Mouse (Mus musculus) kidney, postnatal 0 days (tissue): Measurements from ENCODE around the gene Gpc6. TPM values are rescaled to one million over a fixed set of nuclear protein-coding genes. Genes with fewer than 3 reads are reported as not detected.

Source experiments
- ATAC-seq: fragments of 200-750 bp; cut with Nextera tagmentation; replicated peaks from 2 replicates; pipeline ENCODE4 v1.8.0; 2017; ENCODE audit warnings: low read depth, moderate number of reproducible peaks, moderate TSS enrichment, moderate library complexity; ENCODE audit not compliant: low FRiP score
- DNase-seq: peaks from one replicate; pipeline ENCODE4 v3.0.0-alpha.2; 2016; ENCODE audit warnings: low spot score
- H3K27ac ChIP-seq: fragments of 300-500 bp; sonication (generic); 2 replicates; pipeline ENCODE4 v1.5.1; 2014; ENCODE audit warnings: mild to moderate bottlenecking
- H3K27me3 ChIP-seq: fragments of 300-500 bp; sonication (generic); 2 replicates; pipeline ENCODE4 v1.6.1; 2014; ENCODE audit warnings: low read length, mixed read lengths; ENCODE audit not compliant: insufficient read depth
- H3K36me3 ChIP-seq: fragments of 300-500 bp; sonication (generic); 2 replicates; pipeline ENCODE4 v1.6.1; 2014; ENCODE audit warnings: low read length, mixed read lengths; ENCODE audit not compliant: insufficient read depth
- H3K4me1 ChIP-seq: fragments of 300-500 bp; sonication (generic); replicated peaks from 2 replicates; pipeline ENCODE4 v1.6.1; 2014; ENCODE audit warnings: antibody characterized with exemption, low read length, mixed read lengths; ENCODE audit not compliant: insufficient read depth
- H3K4me2 ChIP-seq: fragments of 300-500 bp; sonication (generic); 2 replicates; pipeline ENCODE4 v1.6.1; 2014; ENCODE audit warnings: mild to moderate bottlenecking, low read length, moderate library complexity, mixed read lengths
- H3K4me3 ChIP-seq: fragments of 300-500 bp; sonication (generic); replicated peaks from 2 replicates; pipeline ENCODE4 v1.5.1; 2014; ENCODE audit warnings: low read depth, low read length
- H3K9ac ChIP-seq: fragments of 300-500 bp; sonication (generic); 2 replicates; pipeline ENCODE4 v1.6.1; 2014; ENCODE audit warnings: low read depth, low read length
- H3K9me3 ChIP-seq: fragments of 300-500 bp; sonication (generic); replicated peaks from 2 replicates; pipeline ENCODE4 v1.6.1; 2016; ENCODE audit warnings: low read length, inconsistent platforms, mixed read lengths
- CTCF ChIP-seq: IDR thresholded peaks from 2 replicates; pipeline ENCODE4 v1.5.1; 2016; ENCODE audit warnings: antibody characterized with exemption, low read depth, mild to moderate bottlenecking, moderate library complexity
- whole genome bisulfite sequencing: fragments of 180-500 bp; shearing (Covaris S2); extraction: QIAGEN DNeasy Blood & Tissue Kit; methylation state at CpG from one replicate; pipeline ENCODE4 v1.1.7; 2014; 5-methylcytosine and 5-hydroxymethylcytosine counted together
- polyA plus RNA-seq: library from polyadenylated mRNA; unstranded; fragments of >200 nt; fragmentation: Nextera tagmentation; extraction: Ambion mirVana; gene quantifications from 2 replicates; pipeline ENCODE4 v1.2.1, GENCODE M21; 2015

Gpc6 gene
- polyA plus RNA-seq, 1 experiment from 2014 or later, result 46.4 TPM

GRCm38 (mm10) chr14:117921393-117922014, 996.4 kb downstream of the Gpc6 start:
- WGBS, result 47% methylated on average over 18 of the region's 18 CpGs
- Histone ChIP-seq H3K4me3 (no peak overlapping the region), H3K36me3 (no peaks in the 10 kb centered on the region), H3K4me2 (peak overlapping the region; percentile 21), H3K9me3 (no peaks in the 10 kb centered on the region), H3K9ac (no peak overlapping the region), H3K27ac (no peak overlapping the region), H3K4me1 (no peaks in the 10 kb centered on the region), H3K27me3 (no peaks in the 10 kb centered on the region)
- peak; percentile 43 for DNase-seq
- no peak for ATAC-seq
- no peak; the same call in 1 of the 2 replicates for TF ChIP-seq CTCF

- H3K9ac ChIP-seq, result no peak overlapping the region
- 88% methylated on average over 8 of the region's 8 CpGs for WGBS
- H3K36me3 ChIP-seq, result no peaks in the 10 kb centered on the region
- no peak for ATAC-seq
- no peaks in the 10 kb centered on the region for H3K27me3 ChIP-seq
- H3K27ac ChIP-seq, result no peak overlapping the region
- H3K4me3 ChIP-seq, result no peak overlapping the region
- H3K4me1 ChIP-seq, result no peaks in the 10 kb centered on the region
- no peak overlapping the region for H3K4me2 ChIP-seq
- no peak for TF ChIP-seq CTCF
- H3K9me3 ChIP-seq, result no peaks in the 10 kb centered on the region
- DNase-seq, result no peak
Measured at GRCm38 (mm10) chr14:117923667-117924066, 998.6 kb downstream of the Gpc6 start.

- Histone ChIP-seq H3K4me2 (peak overlapping the region; percentile 23), H3K4me3 (no peak overlapping the region), H3K9me3 (no peaks in the 10 kb centered on the region), H3K9ac (no peak overlapping the region), H3K36me3 (no peaks in the 10 kb centered on the region), H3K27ac (peak overlapping the region; percentile 60; the same call in 1 of the 2 replicates), H3K4me1 (0 out of 2 replicates have a peak, but pooled peaks cover 6% of the 10 kb centered on the region), H3K27me3 (no peaks in the 10 kb centered on the region)
- ATAC-seq (peak; percentile 86), DNase-seq (peak; percentile 95)
- TF ChIP-seq CTCF, result no peak
- WGBS, result 11% methylated on average over 13 of the region's 13 CpGs
Measured at GRCm38 (mm10) chr14:117930105-117930847, 1005.2 kb downstream of the Gpc6 start.

- peak overlapping the region; percentile 60; the same call in 1 of the 2 replicates for H3K27ac ChIP-seq
Measured at GRCm38 (mm10) chr14:117930848-117931816, 1006.0 kb downstream of the Gpc6 start.

GRCm38 (mm10) chr14:117932163-117932851, 1007.2 kb downstream of the Gpc6 start:
- no peak for ATAC-seq
- 0 out of 2 replicates have a peak, but pooled peaks cover 6% of the 10 kb centered on the region for H3K4me1 ChIP-seq
- no peak for DNase-seq
- WGBS, result 92% methylated on average over 16 of the region's 17 CpGs
- H3K36me3 ChIP-seq, result no peaks in the 10 kb centered on the region
- H3K4me3 ChIP-seq, result no peak overlapping the region
- no peaks in the 10 kb centered on the region for H3K27me3 ChIP-seq
- no peak overlapping the region for H3K27ac ChIP-seq
- H3K4me2 ChIP-seq, result no peak overlapping the region
- no peaks in the 10 kb centered on the region for H3K9me3 ChIP-seq
- H3K9ac ChIP-seq, result no peak overlapping the region
- no peak for TF ChIP-seq CTCF

More at GRCm38 (mm10) chr14:117930848-117931816, 1006.0 kb downstream of the Gpc6 start:
- no peak for TF ChIP-seq CTCF
- H3K9me3 ChIP-seq, result no peaks in the 10 kb centered on the region
- no peaks in the 10 kb centered on the region for H3K36me3 ChIP-seq
- no peak overlapping the region for H3K9ac ChIP-seq
- 0 out of 2 replicates have a peak, but pooled peaks cover 6% of the 10 kb centered on the region for H3K4me1 ChIP-seq
- DNase-seq (peak; percentile 75), ATAC-seq (peak; percentile 38; the same call in 1 of the 2 replicates)
- peak overlapping the region; percentile 23 for H3K4me2 ChIP-seq
- no peaks in the 10 kb centered on the region for H3K27me3 ChIP-seq
- WGBS, result 55% methylated on average over 16 of the region's 16 CpGs
- H3K4me3 ChIP-seq, result no peak overlapping the region
